Mouse (Mus musculus) cerebellum, adult 11-12 months (tissue): Measurements from ENCODE around the gene Trpc5.

Source experiments
- DNase-seq: peaks from one replicate; pipeline ENCODE4 v3.0.0; 2022

Gene Trpc5

DNA sequence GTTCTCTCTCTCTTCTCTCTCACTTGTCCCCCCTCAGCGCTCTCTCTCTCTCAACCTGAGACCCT is at the start of gene Trpc5:
Trpc5 (minus strand) TSS at position 39 of the 65 bp plus-strand sequence.
- DNase-seq, result no peak

DNA sequence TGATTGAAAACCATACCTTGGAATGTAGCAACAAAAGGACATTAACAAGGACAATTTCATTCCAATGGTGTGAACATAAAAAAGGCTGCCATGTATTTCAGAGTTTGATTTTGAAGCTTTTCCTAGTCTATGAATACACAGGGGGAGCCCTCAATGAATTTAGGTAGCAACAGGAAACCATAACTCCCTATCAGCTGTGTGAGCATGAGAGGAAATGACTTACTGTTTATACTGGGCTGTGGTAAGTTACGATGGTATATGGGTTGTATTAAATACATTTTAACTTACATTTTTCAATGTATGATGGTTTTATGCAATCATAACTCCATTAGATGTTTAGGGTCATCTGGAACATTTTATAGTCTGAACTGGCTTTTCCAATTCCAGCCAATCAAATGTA is 28.4 kb upstream of the Trpc5 start:
- DNase-seq, result no peak

- no peak for DNase-seq
These were observed 1.8 kb upstream of the Trpc5 start for GRCm38 (mm10) chrX:144689859-144690181.

DNA sequence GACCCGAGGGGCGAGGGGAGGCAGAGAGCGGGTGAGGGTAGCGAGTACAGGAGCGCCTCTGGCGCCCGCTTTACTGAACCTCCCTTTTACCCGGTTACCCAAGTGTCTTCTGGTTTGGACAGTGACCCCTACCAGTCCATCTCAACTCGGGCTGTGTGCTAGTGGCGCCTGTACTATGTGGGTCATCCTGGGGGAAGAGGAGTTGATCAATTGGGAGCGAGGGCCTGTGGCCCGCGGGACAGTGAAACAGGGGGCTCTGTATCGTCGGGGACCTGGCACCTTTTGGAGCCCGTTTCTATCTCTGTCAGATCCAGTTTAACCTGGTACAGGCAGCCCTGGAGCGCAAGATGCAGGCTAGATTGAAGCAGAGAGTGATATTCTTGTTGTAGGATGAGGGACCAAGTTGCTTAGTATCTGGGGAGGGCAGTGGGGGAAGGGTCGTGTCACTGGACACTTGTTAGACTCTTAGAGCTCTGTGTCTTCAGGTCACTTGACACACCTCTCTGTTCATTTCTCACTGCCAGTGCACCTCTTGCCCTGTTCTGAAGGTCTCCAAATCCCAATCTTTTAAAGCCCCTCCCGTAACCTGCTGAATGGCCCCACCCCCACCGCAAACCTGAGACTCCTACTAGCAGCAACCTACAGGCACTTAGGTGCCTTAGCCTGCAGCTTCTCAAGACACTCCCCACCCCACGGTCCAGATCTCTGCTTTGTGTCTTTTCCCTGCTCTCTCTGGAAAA is 1.3 kb upstream of the Trpc5 start:
- DNase-seq, result no peak

GRCm38 (mm10) chrX:144688207-144689118 is 483 bp upstream of the Trpc5 start, which contains the start of gene Rtl4:
TSS of gene Rtl4 (plus strand) at chrX:144688907.
- DNase-seq, result no peak

GRCm38 (mm10) chrX:144687742-144688141 is 238 bp downstream of the Trpc5 start:
- no peak for DNase-seq

DNA sequence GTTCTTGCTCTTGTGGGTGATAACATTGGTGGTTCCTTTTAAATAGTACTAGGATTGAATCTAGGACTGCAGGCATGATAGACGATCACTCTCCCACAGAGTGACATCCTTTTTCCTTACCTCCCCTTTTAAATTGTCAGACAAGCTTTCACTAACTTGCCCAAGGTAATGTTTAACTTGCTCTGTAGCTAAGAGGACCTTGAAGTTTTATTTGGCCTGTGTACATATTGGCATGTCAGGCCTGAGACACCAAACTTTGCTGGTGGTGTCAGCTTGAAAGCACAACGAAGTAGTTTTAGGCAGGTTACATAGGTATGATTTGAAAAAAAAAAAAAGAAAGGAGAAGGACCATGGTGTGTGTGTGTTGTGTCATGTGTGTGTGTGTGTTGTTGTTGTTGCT is 35.8 kb downstream of the Trpc5 start:
- DNase-seq, result no peak

GRCm38 (mm10) chrX:144645394-144645793 is 42.6 kb downstream of the Trpc5 start:
- DNase-seq, result no peak

DNA sequence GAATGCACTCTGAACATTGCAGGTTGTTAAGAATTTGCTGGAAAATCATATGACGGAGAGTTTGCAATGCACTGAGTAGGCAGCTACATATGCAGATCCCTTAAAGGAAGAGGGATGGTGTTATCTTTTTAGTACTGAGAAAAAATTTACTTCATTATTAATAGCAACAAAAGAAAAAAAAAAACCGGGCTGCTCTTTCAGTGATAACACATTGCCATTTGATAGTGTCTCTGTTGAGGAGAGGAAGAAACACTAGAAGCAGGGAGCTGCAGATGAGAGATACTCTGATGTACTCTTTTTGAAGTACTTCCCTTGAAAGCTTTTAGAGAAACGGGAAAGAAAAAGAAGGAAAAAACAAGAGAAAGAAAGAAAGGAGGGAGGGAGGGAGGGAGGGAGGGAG is 43.2 kb downstream of the Trpc5 start:
- no peak for DNase-seq

DNA sequence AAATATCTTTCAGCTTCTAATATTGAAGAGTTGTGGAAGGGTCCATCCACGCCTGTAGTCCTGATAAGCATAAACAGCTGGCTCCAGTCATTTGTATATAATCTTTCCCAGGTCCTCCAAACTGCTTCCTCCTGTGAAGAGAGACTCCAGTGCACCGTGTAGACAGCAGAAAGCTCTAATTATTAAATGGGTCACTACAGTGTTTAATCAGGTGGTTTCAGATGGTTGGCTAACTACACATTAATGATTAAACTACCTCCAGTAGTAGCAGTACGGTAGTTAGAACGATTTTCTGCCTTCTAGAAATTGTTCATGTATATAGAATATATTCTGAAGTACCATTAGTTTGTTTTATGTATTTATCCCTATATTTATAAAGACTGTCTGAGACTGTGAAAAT is 75.2 kb downstream of the Trpc5 start:
- DNase-seq, result no peak

DNA sequence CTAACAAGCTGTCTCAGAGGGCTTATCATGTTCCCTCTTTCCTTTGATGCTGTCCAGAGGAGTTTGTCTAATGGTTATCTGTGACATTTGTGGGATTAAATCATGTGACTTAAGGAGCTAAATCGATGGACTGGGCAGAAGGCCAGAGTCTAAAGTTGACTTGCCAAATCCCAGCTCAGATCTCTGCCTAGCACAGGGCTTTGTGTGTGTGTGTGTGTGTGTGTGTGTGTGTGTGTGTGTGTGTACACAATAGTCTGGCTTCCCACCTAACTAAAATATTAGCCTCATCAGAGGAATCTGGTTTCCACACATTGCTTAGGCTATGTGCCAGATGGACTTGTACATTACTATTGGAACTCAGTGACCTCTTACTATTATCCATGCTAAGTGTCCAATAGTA is 151.5 kb downstream of the Trpc5 start:
- DNase-seq, result no peak

DNA sequence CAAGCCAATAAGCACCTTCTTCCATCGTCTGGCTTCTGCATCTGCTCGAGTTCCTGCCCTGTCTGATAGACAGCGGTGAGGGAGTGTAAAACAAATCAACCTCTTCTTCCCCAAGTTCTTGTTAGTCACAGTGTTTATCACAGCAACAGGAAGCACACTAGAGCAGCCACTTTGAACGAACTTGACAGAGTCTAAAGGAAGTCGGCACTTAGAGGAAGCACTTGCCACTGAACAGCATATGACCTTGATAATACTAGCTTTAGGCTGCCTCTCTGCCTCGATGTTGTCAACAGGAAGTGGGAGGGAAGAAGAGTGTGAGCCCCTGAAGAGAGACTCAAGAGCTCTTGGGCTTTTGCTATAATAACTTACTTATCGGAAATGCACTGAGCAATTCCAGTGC is 161.9 kb downstream of the Trpc5 start:
- DNase-seq, result no peak

- no peak for DNase-seq
These were observed 164.7 kb downstream of the Trpc5 start for GRCm38 (mm10) chrX:144523239-144523638.

GRCm38 (mm10) chrX:144491394-144491793 is 196.6 kb downstream of the Trpc5 start:
- DNase-seq, result peak; percentile 20

DNA sequence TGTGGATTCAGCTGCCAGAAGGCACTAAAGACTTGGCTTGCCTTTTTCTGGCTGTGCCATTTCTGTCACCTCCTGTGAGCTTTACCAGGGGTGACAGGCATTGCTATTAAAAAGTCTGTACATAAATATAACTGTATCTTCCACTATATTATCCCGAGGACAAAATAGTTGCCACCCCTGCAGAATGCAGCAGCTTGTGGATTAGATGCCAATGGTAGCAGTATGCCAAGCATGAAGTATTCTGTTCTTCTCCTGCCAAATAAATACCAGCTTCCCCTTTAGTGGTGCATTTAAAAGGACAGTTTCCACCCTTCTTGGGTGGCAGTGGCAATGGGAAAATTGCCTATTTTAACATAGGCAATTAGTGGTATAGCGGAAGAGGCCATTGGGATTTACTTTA is 223.6 kb downstream of the Trpc5 start:
- no peak for DNase-seq

GRCm38 (mm10) chrX:144456281-144456680 is 231.7 kb downstream of the Trpc5 start, which contains the start of gene Trpc5os:
TSS of gene Trpc5os (plus strand) at chrX:144456581.
- DNase-seq, result no peak

GRCm38 (mm10) chrX:144423848-144424247 is 264.1 kb downstream of the Trpc5 start:
- DNase-seq, result no peak

GRCm38 (mm10) chrX:144421091-144421490 is 266.9 kb downstream of the Trpc5 start:
- no peak for DNase-seq

GRCm38 (mm10) chrX:144420259-144420658 is 267.7 kb downstream of the Trpc5 start:
- no peak for DNase-seq

DNA sequence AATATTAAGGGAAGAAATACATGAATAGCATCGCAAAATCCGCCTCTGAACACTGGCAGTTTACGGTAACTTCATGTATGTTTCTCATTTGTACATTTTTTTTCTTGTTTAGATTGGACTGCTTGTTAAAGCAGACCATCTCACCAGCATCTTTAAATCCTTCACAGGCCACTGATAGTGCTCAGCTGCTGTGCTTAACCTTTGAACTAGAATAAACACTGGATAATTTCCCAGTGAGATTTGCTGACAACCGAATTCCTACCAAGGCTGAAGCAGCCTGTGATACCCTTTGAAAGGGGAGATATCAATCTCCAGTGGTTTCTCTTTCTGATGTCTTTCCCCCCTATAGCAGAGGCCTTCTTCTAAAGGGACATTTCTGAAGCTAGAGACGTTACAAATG is 279.9 kb downstream of the Trpc5 start:
- no peak for DNase-seq

DNA sequence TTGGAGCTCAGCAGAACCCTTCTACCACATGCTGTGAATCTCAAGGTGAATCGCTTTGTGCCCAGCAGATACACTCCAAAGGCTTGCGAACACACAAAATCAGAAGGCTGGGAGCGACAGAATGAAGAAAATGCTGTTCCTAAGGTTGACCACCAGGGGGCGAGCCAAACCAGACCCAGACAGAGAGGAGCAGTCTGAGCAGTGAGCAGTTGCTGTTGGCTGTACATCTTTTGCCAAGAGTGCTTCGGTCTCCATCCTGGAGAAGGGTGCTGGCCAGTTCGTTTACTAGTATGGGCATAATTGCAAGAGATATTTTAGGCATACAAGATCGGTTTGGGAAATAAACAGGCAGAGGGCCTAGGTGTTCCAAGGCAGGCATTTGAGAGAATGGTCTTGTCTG is 284.5 kb downstream of the Trpc5 start:
- peak; percentile 20 for DNase-seq

DNA sequence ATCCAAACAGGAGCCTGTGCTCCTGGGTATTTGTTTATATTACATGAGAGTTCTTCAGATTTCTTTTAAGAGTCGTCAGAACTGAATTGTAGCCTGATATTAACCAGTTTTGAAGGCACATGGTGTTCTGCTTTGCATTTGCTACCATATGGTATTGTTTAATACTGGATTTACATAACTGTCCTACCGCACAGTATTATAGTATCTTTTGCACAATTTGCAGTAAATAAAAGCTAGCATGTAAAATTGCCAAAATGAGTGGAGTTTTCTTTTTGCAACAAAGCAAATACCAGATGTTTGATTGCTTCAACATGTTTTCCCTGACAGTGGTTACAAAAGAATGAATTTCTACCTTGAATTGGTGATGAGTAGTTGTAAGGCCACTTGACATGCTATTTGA is 313.8 kb downstream of the Trpc5 start:
- DNase-seq, result no peak

- DNase-seq, result no peak
These were observed 349.6 kb downstream of the Trpc5 start for GRCm38 (mm10) chrX:144338355-144338754.

DNA sequence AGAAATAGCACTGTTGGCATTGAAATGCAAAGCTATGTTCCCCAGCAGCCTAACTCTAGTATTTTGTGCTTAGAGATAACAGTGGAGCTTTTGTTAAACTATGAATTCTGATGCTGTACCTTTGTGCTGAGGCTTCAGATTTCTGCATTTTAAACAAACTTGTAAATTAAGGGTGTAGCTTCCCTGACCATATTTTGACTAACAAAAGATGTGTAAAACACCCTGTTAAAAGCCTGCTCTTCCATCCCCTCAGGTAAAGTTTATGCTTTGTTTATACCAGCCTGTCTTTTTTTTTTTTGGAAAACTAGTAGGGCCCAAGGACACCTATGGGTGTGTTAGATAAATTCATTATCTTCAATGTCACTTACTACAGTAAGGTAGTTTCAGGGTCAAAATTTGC is 350.0 kb downstream of the Trpc5 start:
- no peak for DNase-seq
